16 mouse cellular contexts compared by ENCODE assay signal in genomic region chr2:27901076-27901475, GRCm38 (mm10). TPM values are rescaled to one million over a fixed set of nuclear protein-coding genes. Genes with fewer than 3 reads are reported as not detected.
DNase-seq lines count a peak whose midpoint lies in the region; ATAC-seq lines count a peak whose summit lies in the region.
"Had no signal": no experiment of that assay in that cellular context is flagged by ENCODE, and none has a peak within 500 bp of the region (broad histone marks: within the 10 kb centered on the region; RNA-seq: fewer than 3 reads in every experiment).

No protein-coding gene starts in this region.

- H3K4me1 ChIP-seq in heart, embryonic 11.5 days (ENCODE audit: control insufficient read depth, insufficient read depth, low read length): peaks cover 42% of the 10 kb centered on the region
- H3K4me1 ChIP-seq in limb, embryonic 12.5 days (replicated peaks): peaks cover 53% of the 10 kb centered on the region
- peaks cover 49% of the 10 kb centered on the region for H3K4me1 ChIP-seq in limb, embryonic 10.5 days
- peaks cover 77% of the 10 kb centered on the region for H3K4me1 ChIP-seq in limb, embryonic 13.5 days

- intact Hi-C loops in heart, postnatal 14 days (cut with DNase I): no loop called here

- 32% methylated on average over 2 of the region's 2 CpGs for WGBS in heart, embryonic 11.5 days (ENCODE audit: insufficient replicate concordance)
- WGBS in limb, embryonic 12.5 days: 32% methylated on average over 2 of the region's 2 CpGs
- 67% methylated on average over 2 of the region's 2 CpGs for WGBS in limb, embryonic 10.5 days
- WGBS in limb, embryonic 13.5 days: 31% methylated on average over 2 of the region's 2 CpGs

- H3K9me3 ChIP-seq in heart, embryonic 11.5 days (replicated peaks; ENCODE audit: control insufficient read depth, low read length): no peaks in the 10 kb centered on the region
- H3K9me3 ChIP-seq in limb, embryonic 12.5 days: no peaks in the 10 kb centered on the region
- no peaks in the 10 kb centered on the region for H3K9me3 ChIP-seq in limb, embryonic 10.5 days (replicated peaks)
- no peaks in the 10 kb centered on the region for H3K9me3 ChIP-seq in limb, embryonic 13.5 days
- H3K9me3 ChIP-seq: hindbrain, embryonic 12.5 days had no signal

- peak overlapping the region; percentile 59 for H3K27ac ChIP-seq in heart, embryonic 11.5 days (ENCODE audit: low read depth, low read length)
- peak overlapping the region; percentile 24; the same call in 1 of the 2 replicates for H3K27ac ChIP-seq in limb, embryonic 12.5 days
- H3K27ac ChIP-seq in limb, embryonic 10.5 days: no peak overlapping the region
- H3K27ac ChIP-seq in limb, embryonic 13.5 days: peak overlapping the region; percentile 40
- H3K27ac ChIP-seq: hindbrain, embryonic 12.5 days had no signal

- no peak overlapping the region for H3K9ac ChIP-seq in heart, embryonic 11.5 days (ENCODE audit: low read depth, low read length)
- H3K9ac ChIP-seq in limb, embryonic 12.5 days (replicated peaks): no peak overlapping the region
- H3K9ac ChIP-seq in limb, embryonic 13.5 days: no peak overlapping the region
- H3K9ac ChIP-seq: hindbrain, embryonic 12.5 days had no signal

- H3K4me3 ChIP-seq in heart, embryonic 11.5 days (ENCODE audit: low read depth, low read length): no peak overlapping the region
- no peak overlapping the region for H3K4me3 ChIP-seq in limb, embryonic 12.5 days (replicated peaks)
- no peak overlapping the region for H3K4me3 ChIP-seq in limb, embryonic 10.5 days
- no peak overlapping the region for H3K4me3 ChIP-seq in limb, embryonic 13.5 days
- H3K4me3 ChIP-seq: erythroblast, embryonic 14.5 days; hindbrain, embryonic 12.5 days had no signal

- no peaks in the 10 kb centered on the region for H3K36me3 ChIP-seq in heart, embryonic 11.5 days (ENCODE audit: control insufficient read depth, insufficient read depth, low read length)
- H3K36me3 ChIP-seq in limb, embryonic 12.5 days: no peaks in the 10 kb centered on the region
- H3K36me3 ChIP-seq in limb, embryonic 10.5 days: no peaks in the 10 kb centered on the region
- peaks cover 8% of the 10 kb centered on the region; the same call in 1 of the 2 replicates for H3K36me3 ChIP-seq in limb, embryonic 13.5 days
- H3K36me3 ChIP-seq: hindbrain, embryonic 12.5 days had no signal

- H3K4me2 ChIP-seq in heart, embryonic 11.5 days: no peak overlapping the region; the same call in 1 of the 2 replicates
- H3K4me2 ChIP-seq in limb, embryonic 12.5 days: no peak overlapping the region
- H3K4me2 ChIP-seq in limb, embryonic 13.5 days (replicated peaks): peak overlapping the region; percentile 3; the same call in 1 of the 2 replicates
- H3K4me2 ChIP-seq: hindbrain, embryonic 12.5 days had no signal

- no peaks in the 10 kb centered on the region for H3K27me3 ChIP-seq in heart, embryonic 11.5 days (ENCODE audit: control insufficient read depth, insufficient read depth, low read length)
- H3K27me3 ChIP-seq in limb, embryonic 12.5 days: no peaks in the 10 kb centered on the region
- no peaks in the 10 kb centered on the region for H3K27me3 ChIP-seq in limb, embryonic 10.5 days (ENCODE audit: low read depth, poor library complexity, severe bottlenecking)
- no peaks in the 10 kb centered on the region for H3K27me3 ChIP-seq in limb, embryonic 13.5 days
- H3K27me3 ChIP-seq: hindbrain, embryonic 12.5 days had no signal

- ATAC-seq in heart, embryonic 11.5 days (replicated peaks; ENCODE audit: insufficient number of reproducible peaks, low FRiP score, low TSS enrichment): no peak
- ATAC-seq in limb, embryonic 12.5 days (ENCODE audit: insufficient number of reproducible peaks, insufficient read depth, low FRiP score, low TSS enrichment, low read depth): no peak
- ATAC-seq in limb, embryonic 13.5 days (ENCODE audit: low FRiP score, low read depth): no peak
- ATAC-seq: forebrain, embryonic 14.5 days; inflammation-experienced regulatory T-cells, adult 6 months had no signal

- DNase-seq in heart, postnatal 14 days: no peak
- no peak for DNase-seq in limb, embryonic 10.5 days (ENCODE audit: low spot score)
- peak; percentile 62 for DNase-seq in telencephalon, adult 2 months (ENCODE audit: low read depth, low spot score)
- no peak for DNase-seq in spleen, adult 12 weeks (ENCODE audit: low spot score)
- DNase-seq: adrenal gland, postnatal 36 days; cerebellum, adult 8-10 months; layer of hippocampus, postnatal 36 days; lung, postnatal 14 days; thymus, postnatal 4 days had no signal

RNA-seq across cellular contexts. Expression of gene Col5a1, which starts 14.9 kb away (rescaled TPM):
- polyA plus RNA-seq in heart, embryonic 11.5 days (2014; fragmentation: Nextera tagmentation; extraction: Ambion mirVana): 38.7 and 38.8 TPM in 2 replicates
- 100 to 1,000 TPM; 100 to 109 TPM for total RNA-seq in heart, postnatal 14 days (2021)
- 59.1 and 65.0 TPM in 2 replicates for polyA plus RNA-seq in limb, embryonic 12.5 days (2016; fragmentation: Nextera tagmentation; extraction: Ambion mirVana)
- 13.5 and 21.4 TPM in 2 replicates for polyA plus RNA-seq in limb, embryonic 10.5 days (2016; fragmentation: Nextera tagmentation; extraction: Ambion mirVana)
- polyA plus RNA-seq in limb, embryonic 13.5 days (2015; fragmentation: Nextera tagmentation; extraction: Ambion mirVana): 128 and 133 TPM in 2 replicates
- polyA plus RNA-seq: inflammation-experienced regulatory T-cells, adult 6 months had no signal
